Mouse (Mus musculus) gastrocnemius, postnatal 25 days (tissue): ENCODE data around the gene Fbxo10. TPM values are rescaled to one million over a fixed set of nuclear protein-coding genes. Genes with fewer than 3 reads are reported as not detected.
"Not testable (repeated sequence)": the region's sequence is repeated elsewhere in the genome, so short reads cannot be mapped to it uniquely, and the experiment has no call there.

Experiments used
- DNase-seq: peaks from one replicate; pipeline ENCODE4 v3.0.0; 2022
- long read RNA-seq, 2 experiments: library from polyadenylated mRNA; stranded (forward); transcript quantifications; one replicate each; pipeline ENCODE4 v2.0.0; 2021
- total RNA-seq, 2 experiments: library from RNA; stranded (reverse); gene quantifications; 1 replicate in 1 of 2; 2 replicates in 1 of 2; pipeline ENCODE4 v1.2.3; 2021

The Fbxo10 gene
- total RNA-seq, result 1 to 10 TPM; 2.5 TPM
- long read RNA-seq, experiment 1, partial matches to known transcripts, result 0 of 1 reads
- long read RNA-seq, experiment 1, other reads (novel, unspliced or antisense), result 1 of 1 reads
- long read RNA-seq, experiment 2, partial matches to known transcripts, result 0 of 3 reads
- long read RNA-seq, experiment 2, other reads (novel, unspliced or antisense), result 3 of 3 reads

GRCm38 (mm10) chr4:45084021-45084894 lies at the start of gene Fbxo10:
Gene Fbxo10 (minus strand): TSS chr4:45084604.
- peak; percentile 92 for DNase-seq

DNA sequence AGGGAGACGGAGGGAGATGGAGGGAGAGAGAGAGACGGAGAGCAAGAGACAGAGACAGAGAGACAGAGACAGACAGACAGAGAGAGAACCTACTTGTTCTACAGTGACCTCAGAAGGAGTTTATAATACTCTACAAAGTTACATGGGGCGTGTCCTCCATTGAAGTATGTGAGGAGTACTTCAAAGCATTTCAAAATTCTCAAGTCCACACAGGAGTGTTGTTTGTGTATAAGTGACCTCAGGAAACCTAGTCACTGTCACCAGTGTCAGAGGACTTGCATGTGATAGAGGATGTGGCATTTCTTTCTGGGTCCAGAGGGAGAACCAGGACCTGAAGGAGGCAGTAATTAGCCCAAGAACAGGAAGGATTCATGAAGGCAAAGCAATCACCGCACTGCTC lies 46.6 kb upstream of the Fbxo10 start:
- no peak for DNase-seq

GRCm38 (mm10) chr4:45121311-45121710 lies 36.9 kb upstream of the Fbxo10 start:
- DNase-seq, result no peak

- DNase-seq, result no peak
These were observed 24.2 kb upstream of the Fbxo10 start for GRCm38 (mm10) chr4:45108456-45109110.

GRCm38 (mm10) chr4:45107601-45108277 lies 23.3 kb upstream of the Fbxo10 start, which contains the start of gene Tomm5:
Gene Tomm5 (minus strand): TSS chr4:45108114.
- peak; percentile 86 for DNase-seq

- no peak for DNase-seq
These were observed 22.7 kb upstream of the Fbxo10 start for GRCm38 (mm10) chr4:45107066-45107465.

- DNase-seq, result no peak
These were observed 22.0 kb upstream of the Fbxo10 start for GRCm38 (mm10) chr4:45106409-45106808.

DNA sequence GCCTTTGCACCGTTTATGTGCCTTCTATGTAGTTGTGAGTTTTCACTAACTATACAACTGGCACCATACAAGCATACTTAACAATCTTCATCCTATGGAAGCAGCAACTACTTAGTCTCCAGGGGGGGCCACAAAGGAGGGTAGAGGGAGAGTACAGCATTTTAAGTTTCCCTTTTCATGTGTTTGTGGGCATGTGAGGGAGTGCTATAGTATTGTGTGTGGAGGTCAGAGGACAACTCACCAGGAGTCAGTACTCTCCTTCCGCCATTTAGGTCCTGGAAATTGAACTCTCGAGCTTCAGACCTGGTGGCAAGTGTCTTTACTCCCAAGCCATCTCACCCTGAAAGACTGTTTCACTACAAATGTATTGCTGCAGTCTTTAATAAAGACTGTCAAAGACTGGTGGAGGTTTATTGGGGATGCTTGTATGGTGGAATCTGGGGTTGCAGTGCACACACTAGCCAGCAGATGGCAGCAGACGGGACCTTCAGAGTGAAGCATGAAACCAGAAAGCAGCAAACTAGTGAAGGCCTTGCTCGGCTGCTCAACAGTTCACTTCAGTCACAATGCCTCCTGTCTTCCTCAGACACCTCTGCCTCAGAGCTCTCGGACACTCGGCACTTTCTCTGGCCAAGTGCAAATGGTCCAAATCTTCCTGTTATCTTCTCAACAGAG lies 12.9 kb upstream of the Fbxo10 start:
- peak; percentile 21 for DNase-seq

GRCm38 (mm10) chr4:45084895-45085290 lies 489 bp upstream of the Fbxo10 start:
- no peak for DNase-seq

- DNase-seq, result no peak
These were observed 917 bp downstream of the Fbxo10 start for GRCm38 (mm10) chr4:45083487-45083886.

GRCm38 (mm10) chr4:45082951-45083350 lies 1.5 kb downstream of the Fbxo10 start:
- DNase-seq, result no peak

- peak; percentile 14 for DNase-seq
These were observed 3.4 kb downstream of the Fbxo10 start for GRCm38 (mm10) chr4:45081041-45081440.

DNA sequence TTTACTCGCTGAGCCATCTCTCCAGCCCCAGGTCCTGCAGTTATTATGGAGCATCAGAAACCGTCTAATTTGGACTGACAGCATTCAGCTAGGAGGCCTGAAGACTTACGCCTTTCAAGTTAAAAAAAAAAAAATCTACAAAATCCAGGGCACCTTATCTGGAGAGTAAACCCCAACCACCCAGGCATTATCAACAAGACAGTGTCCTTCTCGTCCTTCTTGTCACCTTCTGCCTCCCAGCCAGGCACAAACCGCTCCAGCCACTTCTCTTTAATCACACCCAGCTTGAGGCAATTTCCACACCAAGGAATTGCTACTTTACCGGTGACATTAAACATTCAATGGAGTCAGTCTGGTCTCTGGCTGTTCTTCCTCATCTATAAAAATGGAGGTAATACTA lies 10.9 kb downstream of the Fbxo10 start:
- DNase-seq, result no peak

DNA sequence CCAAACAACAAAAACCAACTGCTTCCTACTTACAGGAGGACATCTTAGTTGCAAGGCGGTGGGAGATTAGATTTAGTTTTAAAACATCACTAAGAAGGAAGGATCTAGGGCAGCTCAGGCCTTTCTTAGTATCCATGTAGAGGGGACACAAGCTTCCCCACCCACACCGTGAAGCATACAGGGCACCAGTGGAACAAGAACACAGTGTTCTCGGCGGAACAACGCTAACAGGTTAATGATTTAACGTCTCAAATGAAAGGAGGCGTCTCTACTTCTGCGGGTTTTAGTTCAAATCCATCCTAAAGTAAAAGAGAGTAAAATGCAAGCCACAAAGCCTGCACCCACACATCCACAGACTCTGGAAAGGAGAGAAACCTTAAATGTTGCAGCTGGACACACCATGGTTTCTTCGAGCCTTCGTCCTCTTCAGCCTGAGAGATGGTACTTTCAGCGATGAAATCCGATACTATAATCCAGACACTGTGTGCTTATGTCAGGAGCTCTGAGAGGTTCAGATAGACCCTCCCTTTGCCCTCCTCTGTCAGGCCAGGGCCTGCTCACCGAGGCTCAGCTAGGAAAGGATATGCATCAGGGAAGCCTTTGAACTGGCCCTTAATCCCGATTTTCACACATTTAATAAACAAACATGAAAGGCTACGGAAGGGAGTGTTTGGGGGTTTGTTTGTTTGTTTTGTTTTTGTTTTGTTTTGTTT lies 12.0 kb downstream of the Fbxo10 start:
- no peak for DNase-seq

GRCm38 (mm10) chr4:45067742-45068141 lies 16.7 kb downstream of the Fbxo10 start:
- no peak for DNase-seq

- DNase-seq, result no peak
These were observed 18.2 kb downstream of the Fbxo10 start for GRCm38 (mm10) chr4:45066036-45066730.

- no peak for DNase-seq
These were observed 19.8 kb downstream of the Fbxo10 start for GRCm38 (mm10) chr4:45064577-45064976.

DNA sequence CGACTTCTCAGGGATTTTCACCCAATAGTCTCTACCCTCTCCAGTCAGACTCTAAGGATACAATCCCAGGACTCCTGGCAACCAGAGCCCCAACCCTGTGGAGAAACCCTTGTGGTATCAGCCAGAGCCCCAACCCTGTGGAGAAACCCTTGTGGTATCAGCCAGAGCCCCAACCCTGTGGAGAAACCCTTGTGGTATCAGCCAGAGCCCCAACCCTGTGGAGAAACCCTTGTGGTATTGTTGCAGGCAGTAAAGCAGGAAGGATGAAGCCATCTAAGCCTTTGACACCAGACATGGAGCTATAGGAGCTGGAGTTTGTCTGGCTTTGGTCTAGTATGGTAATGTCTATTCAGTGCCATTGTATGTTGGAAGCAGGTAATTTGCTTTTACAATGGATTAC lies 20.6 kb downstream of the Fbxo10 start:
- DNase-seq, result not testable (repeated sequence)

- peak; percentile 40 for DNase-seq
These were observed 29.0 kb downstream of the Fbxo10 start for GRCm38 (mm10) chr4:45055451-45055850.

DNA sequence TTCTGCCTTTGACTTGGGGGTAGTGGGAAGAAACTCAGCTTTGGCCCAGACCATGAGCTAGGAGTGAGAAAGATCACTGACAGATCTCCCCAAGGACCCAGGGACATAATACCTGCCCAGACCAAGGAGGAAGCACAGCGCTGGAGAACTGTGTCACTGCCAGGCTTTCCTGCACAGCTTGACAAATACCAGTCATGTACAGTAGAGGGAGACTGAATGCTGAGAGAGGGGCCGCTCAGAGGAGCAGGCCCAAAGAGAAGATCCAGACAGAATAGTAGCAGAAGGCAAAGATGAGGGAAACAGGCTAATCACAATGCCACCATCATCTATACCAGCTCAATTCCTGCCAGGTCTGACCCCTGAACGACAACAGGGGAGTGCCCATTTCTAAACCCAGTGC lies 29.5 kb downstream of the Fbxo10 start:
- DNase-seq, result no peak

DNA sequence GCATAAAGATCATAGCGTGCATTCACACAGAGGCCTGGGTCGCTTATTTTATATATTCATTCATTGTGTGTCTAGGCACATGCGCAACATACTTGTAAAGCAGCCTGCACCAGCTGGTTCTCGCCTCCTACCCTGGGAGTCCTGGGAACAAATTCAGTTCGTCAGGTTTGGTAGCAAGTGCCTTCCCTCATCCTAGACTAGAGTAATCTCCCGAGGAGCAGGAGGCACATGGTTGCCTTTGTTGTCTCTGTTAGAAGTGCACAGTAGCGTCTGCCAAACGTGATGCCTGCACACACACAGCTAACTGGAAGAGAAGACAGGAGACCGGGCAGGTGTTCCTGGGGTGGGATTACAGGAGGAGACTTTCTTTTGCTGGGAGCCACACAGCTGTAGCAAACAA lies 36.4 kb downstream of the Fbxo10 start:
- no peak for DNase-seq
